Mouse (Mus musculus): ENCODE data around the gene Rac3. TPM values are rescaled to one million over a fixed set of nuclear protein-coding genes. Genes with fewer than 3 reads are reported as not detected.
"Not testable (repeated sequence)": the region's sequence is repeated elsewhere in the genome, so short reads cannot be mapped to it uniquely, and the experiment has no call there.

Gene Rac3
- 9.9 and 12.3 TPM in 2 replicates for polyA plus RNA-seq (2014; fragmentation: Nextera tagmentation; extraction: Ambion mirVana)

DNA sequence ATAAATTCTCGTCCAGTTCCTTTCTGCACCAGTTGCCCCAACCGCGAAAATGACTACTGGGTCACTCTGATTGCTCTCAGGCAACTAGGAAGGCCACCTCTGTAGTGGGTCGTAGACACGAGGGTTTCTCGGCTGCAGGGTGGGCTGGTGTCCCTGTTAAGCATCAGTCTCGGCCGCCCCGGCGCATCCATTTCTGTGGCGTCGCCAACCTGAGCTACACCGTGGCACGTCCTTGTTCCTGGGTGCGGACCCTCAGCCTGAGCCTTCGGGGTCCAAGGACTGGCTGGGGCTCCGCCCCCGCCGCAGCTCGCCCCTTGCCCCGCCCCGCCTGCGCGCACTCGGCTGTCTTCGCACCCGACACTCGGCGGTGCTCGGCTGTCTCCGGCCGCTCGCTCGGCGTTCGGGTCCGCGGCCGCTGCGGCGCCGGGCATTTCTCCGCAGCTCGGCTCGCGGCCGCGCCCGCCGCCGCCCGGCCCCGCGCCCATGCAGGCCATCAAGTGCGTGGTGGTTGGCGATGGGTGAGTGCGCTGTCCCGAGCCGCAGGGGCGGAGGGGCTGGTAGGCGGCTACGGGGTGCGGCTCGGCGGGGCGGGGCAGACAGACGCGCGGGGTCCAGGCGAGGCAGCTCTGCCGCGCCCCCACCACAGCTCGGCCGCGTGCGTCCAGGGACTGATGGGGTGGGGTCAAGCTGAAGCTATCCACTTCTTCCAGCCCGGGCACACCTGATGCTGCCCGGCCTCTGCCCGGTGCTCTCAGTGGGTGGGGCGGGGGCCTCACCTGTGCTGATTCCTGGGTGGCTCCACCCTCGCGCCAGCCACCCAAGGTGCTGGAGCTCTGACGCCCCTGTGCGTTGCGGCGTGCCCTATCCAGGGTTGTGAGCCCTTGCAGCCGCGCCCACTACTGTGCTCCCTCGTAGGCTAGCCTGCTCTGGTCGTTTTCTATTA lies at the start of gene Rac3:
TSS of gene Rac3 (plus strand) at position 347 of the 943 bp plus-strand sequence.
- H3K36me3 ChIP-seq (ENCODE audit: control insufficient read depth, insufficient read depth, low read length), result peaks cover 14% of the 10 kb centered on the region
- peak within 1 kb of the TSS; percentile 97 for H3K4me2 ChIP-seq
- no peaks in the 10 kb centered on the region for H3K9me3 ChIP-seq (ENCODE audit: control insufficient read depth, low read length)
- DNase-seq (ENCODE audit: low spot score, missing footprints) (peak; percentile 98), ATAC-seq (ENCODE audit: low FRiP score) (peak; percentile 90)
- no peak within 1 kb of the TSS for H3K27ac ChIP-seq (ENCODE audit: low read depth, low read length)
- peaks cover 22% of the 10 kb centered on the region; the same call in 1 of the 2 replicates for H3K27me3 ChIP-seq (ENCODE audit: control insufficient read depth, insufficient read depth, low read length)
- peak within 1 kb of the TSS; percentile 77 for H3K9ac ChIP-seq (ENCODE audit: low read length)
- 1% methylated on average over 88 of the region's 90 CpGs for WGBS
- H3K4me3 ChIP-seq (ENCODE audit: low read depth, low read length), result peak within 1 kb of the TSS; percentile 57
- peaks cover 12% of the 10 kb centered on the region for H3K4me1 ChIP-seq (ENCODE audit: control insufficient read depth, insufficient read depth, low read length)

DNA sequence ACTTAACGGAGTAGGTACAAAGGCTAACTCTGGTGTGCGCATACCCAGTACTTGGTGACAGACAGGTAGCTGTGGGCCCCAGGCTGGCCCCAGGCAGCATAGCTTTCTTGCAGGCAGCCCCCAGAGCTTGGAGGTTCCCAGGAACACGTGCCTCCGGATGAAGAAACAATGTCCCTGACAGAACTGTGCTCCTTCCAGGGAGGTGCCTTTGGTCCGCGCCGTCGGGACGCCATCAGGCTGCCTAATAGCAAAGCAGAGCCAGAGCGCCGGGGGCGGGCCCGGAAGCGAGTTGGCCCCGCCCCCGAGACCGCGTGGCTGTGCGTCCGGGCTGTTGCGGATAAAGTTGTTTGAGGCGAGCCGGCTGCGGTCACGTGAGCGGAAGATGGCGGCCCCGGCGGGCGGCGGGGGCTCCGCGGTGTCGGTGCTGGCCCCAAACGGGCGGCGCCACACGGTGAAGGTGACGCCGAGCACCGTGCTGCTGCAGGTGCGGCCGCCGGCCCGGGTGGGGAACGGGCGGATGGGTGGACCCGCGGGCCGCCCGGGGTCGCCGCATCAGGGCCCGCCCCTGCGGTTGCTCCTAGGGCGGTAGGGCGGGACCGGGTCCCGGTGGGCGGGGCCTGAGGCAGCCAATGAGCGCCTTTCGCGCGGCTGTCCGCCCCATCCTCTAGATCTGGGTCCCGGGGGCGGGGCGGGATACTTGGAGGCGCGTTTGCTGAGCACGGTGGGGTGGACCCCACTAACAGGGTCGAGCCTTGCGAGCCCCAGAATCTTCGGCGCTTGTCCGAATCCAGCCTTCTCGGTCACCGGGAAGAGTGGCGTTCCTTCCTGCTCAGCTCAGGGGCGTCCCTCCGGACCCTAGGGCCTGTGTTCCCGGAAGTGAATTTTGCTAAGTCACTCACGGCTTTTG lies 48.3 kb upstream of the Rac3 start, which contains the start of gene Aspscr1:
TSS of gene Aspscr1 (plus strand) at position 287 of the 907 bp plus-strand sequence.
- peak within 1 kb of the TSS; percentile 89 for H3K9ac ChIP-seq (ENCODE audit: low read length)
- no peaks in the 10 kb centered on the region for H3K27me3 ChIP-seq (ENCODE audit: control insufficient read depth, insufficient read depth, low read length)
- WGBS, result 1% methylated on average over 74 of the region's 83 CpGs
- peak within 1 kb of the TSS; percentile 82 for H3K27ac ChIP-seq (ENCODE audit: low read depth, low read length)
- peak within 1 kb of the TSS; percentile 69 for H3K4me3 ChIP-seq (ENCODE audit: low read depth, low read length)
- 0 out of 2 replicates have a peak, but pooled peaks cover 4% of the 10 kb centered on the region for H3K36me3 ChIP-seq (ENCODE audit: control insufficient read depth, insufficient read depth, low read length)
- ATAC-seq (ENCODE audit: low FRiP score) (peak; percentile 96), DNase-seq (ENCODE audit: low spot score, missing footprints) (peak; percentile 100)
- H3K4me1 ChIP-seq (ENCODE audit: control insufficient read depth, insufficient read depth, low read length), result peaks cover 7% of the 10 kb centered on the region; the same call in 1 of the 2 replicates
- H3K9me3 ChIP-seq (ENCODE audit: control insufficient read depth, low read length), result no peaks in the 10 kb centered on the region
- peak within 1 kb of the TSS; percentile 82 for H3K4me2 ChIP-seq

DNA sequence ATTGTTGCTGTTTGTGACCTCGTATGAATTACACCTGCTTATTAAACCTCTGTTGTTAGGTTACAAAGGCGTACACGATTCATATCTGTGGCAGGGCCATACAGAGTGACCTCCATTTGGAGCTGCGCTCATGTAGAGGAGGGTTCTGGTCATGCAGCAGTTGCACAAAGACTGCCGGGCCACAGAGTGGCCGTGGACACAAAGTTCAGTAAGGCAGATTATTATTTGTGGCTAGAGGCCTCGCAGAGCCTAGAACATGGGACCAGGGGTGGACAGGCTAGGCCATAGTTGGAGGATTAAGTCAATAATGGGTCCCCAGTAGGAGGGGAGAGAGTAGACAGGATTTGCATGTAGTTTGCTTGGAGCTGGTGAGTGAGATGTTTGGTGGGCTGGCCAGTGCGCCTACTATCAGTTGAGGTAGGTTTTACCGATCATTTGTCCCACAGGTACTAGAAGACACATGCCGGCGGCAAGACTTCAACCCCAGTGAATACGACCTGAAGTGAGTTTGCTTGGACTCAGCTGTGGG lies 47.6 kb upstream of the Rac3 start:
- 39% methylated on average over 12 of the region's 12 CpGs for WGBS
- DNase-seq (ENCODE audit: low spot score, missing footprints), result no peak
- peak; percentile 48; the same call in 1 of the 2 replicates for ATAC-seq (ENCODE audit: low FRiP score)
- H3K4me1 ChIP-seq (ENCODE audit: control insufficient read depth, insufficient read depth, low read length), result peaks cover 7% of the 10 kb centered on the region; the same call in 1 of the 2 replicates
- H3K27me3 ChIP-seq (ENCODE audit: control insufficient read depth, insufficient read depth, low read length), result no peaks in the 10 kb centered on the region
- H3K9ac ChIP-seq (ENCODE audit: low read length), result peak overlapping the region; percentile 89
- 0 out of 2 replicates have a peak, but pooled peaks cover 6% of the 10 kb centered on the region for H3K36me3 ChIP-seq (ENCODE audit: control insufficient read depth, insufficient read depth, low read length)
- peak overlapping the region; percentile 44 for H3K27ac ChIP-seq (ENCODE audit: low read depth, low read length)
- no peaks in the 10 kb centered on the region for H3K9me3 ChIP-seq (ENCODE audit: control insufficient read depth, low read length)
- peak overlapping the region; percentile 82 for H3K4me2 ChIP-seq
- peak overlapping the region; percentile 69 for H3K4me3 ChIP-seq (ENCODE audit: low read depth, low read length)

DNA sequence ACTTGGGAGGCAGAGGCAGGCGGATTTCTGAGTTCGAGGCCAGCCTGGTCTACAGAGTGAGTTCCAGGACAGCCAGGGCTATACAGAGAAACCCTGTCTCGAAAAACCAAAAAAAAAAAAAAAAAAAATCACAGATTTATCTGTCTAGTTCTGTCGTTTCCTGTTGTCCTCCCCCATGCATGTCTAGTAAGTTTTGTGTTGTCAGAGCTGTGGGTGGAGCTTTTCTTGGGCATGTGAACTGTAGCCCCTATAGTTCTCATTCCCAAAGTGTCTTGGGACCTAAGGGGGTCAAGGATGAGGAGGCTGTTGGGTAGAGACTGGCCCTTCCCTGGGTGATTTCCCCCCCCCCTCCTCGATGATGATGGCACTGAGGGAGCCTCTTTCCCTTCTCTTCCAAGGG lies 45.4 kb upstream of the Rac3 start:
- H3K27me3 ChIP-seq (ENCODE audit: control insufficient read depth, insufficient read depth, low read length); H3K4me1 ChIP-seq (ENCODE audit: control insufficient read depth, insufficient read depth, low read length); H3K36me3 ChIP-seq (ENCODE audit: control insufficient read depth, insufficient read depth, low read length); H3K27ac ChIP-seq (ENCODE audit: low read depth, low read length); DNase-seq (ENCODE audit: low spot score, missing footprints); ATAC-seq (ENCODE audit: low FRiP score); H3K4me2 ChIP-seq; H3K9ac ChIP-seq (ENCODE audit: low read length); H3K9me3 ChIP-seq (ENCODE audit: control insufficient read depth, low read length); H3K4me3 ChIP-seq (ENCODE audit: low read depth, low read length): not testable (repeated sequence)
- WGBS, result 89% methylated on average over 5 of the region's 5 CpGs

DNA sequence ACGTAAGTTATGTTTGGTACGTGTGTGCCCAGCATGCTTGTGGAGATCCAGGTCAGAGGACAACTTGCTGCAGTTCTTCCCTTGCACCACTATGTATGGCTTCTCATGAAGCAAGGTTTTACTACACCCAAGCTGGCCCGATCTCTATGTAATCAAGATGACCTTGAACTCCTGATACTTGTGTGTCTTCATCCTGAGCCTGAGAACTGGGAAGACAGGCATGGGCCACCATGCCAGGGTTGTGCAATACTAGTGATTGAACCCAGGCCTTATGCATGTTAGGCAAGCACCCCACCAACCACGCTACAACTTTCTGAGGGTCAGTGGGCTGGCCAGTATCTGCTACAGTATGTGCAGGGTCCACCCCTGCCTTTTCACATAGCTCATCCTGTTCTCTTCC lies 44.3 kb upstream of the Rac3 start:
- Histone ChIP-seq H3K4me3 (ENCODE audit: low read depth, low read length) (no peak overlapping the region), H3K9ac (ENCODE audit: low read length) (no peak overlapping the region), H3K27me3 (ENCODE audit: control insufficient read depth, insufficient read depth, low read length) (no peaks in the 10 kb centered on the region), H3K27ac (ENCODE audit: low read depth, low read length) (no peak overlapping the region), H3K36me3 (ENCODE audit: control insufficient read depth, insufficient read depth, low read length) (0 out of 2 replicates have a peak, but pooled peaks cover 6% of the 10 kb centered on the region), H3K9me3 (ENCODE audit: control insufficient read depth, low read length) (no peaks in the 10 kb centered on the region), H3K4me1 (ENCODE audit: control insufficient read depth, insufficient read depth, low read length) (peaks cover 7% of the 10 kb centered on the region; the same call in 1 of the 2 replicates), H3K4me2 (no peak overlapping the region)
- 95% methylated on average over 4 of the region's 4 CpGs for WGBS
- ATAC-seq (ENCODE audit: low FRiP score), result no peak
- no peak for DNase-seq (ENCODE audit: low spot score, missing footprints)

DNA sequence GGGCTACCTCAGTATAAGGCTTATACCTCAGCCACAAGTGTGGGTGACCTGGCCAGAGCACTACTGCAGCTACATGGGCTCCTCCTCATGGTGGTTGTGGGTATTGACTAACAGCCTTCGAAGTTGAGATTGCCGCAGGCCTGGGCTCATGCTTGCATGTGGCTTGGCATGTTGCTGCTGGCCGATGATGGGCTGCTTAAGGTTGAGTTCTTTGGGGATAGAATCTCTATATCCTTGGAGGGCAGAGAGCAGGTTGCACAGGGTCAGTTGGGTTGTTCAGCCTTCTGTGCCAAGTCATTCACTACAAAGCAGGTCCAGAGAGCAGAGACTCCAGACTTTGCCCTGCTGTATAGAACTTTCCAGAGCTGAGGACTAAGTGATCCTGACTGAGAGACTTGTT lies 41.4 kb upstream of the Rac3 start:
- Histone ChIP-seq H3K4me2 (no peak overlapping the region), H3K27ac (ENCODE audit: low read depth, low read length) (no peak overlapping the region), H3K9me3 (ENCODE audit: control insufficient read depth, low read length) (no peaks in the 10 kb centered on the region), H3K9ac (ENCODE audit: low read length) (no peak overlapping the region), H3K4me3 (ENCODE audit: low read depth, low read length) (no peak overlapping the region), H3K36me3 (ENCODE audit: control insufficient read depth, insufficient read depth, low read length) (0 out of 2 replicates have a peak, but pooled peaks cover 6% of the 10 kb centered on the region), H3K27me3 (ENCODE audit: control insufficient read depth, insufficient read depth, low read length) (no peaks in the 10 kb centered on the region), H3K4me1 (ENCODE audit: control insufficient read depth, insufficient read depth, low read length) (no peaks in the 10 kb centered on the region)
- 82% methylated on average over 3 of the region's 3 CpGs for WGBS
- ATAC-seq (ENCODE audit: low FRiP score), result no peak
- no peak for DNase-seq (ENCODE audit: low spot score, missing footprints)

DNA sequence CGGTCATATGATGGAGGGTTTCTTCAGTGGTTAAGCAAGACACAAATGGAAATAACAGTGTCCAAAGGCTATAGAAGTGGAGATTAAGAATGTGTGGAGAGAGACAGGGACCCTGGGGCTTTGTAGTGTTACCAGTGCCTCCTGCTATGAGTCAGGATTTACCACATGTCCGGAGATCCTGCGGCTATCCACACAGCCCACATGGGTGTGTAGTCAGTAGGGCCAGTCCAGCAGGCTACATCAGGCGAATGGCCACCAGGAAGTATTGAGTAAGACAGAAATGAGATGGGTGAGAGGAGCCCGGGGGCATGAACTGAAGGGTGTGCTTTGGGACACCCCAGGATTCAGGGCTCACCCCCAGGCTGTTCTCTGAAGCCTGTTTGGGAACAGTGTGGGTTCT lies 38.6 kb upstream of the Rac3 start:
- Histone ChIP-seq H3K27ac (ENCODE audit: low read depth, low read length) (no peak overlapping the region), H3K9me3 (ENCODE audit: control insufficient read depth, low read length) (no peaks in the 10 kb centered on the region), H3K27me3 (ENCODE audit: control insufficient read depth, insufficient read depth, low read length) (no peaks in the 10 kb centered on the region), H3K4me3 (ENCODE audit: low read depth, low read length) (no peak overlapping the region), H3K36me3 (ENCODE audit: control insufficient read depth, insufficient read depth, low read length) (peaks cover 5% of the 10 kb centered on the region; the same call in 1 of the 2 replicates), H3K9ac (ENCODE audit: low read length) (no peak overlapping the region), H3K4me1 (ENCODE audit: control insufficient read depth, insufficient read depth, low read length) (no peaks in the 10 kb centered on the region), H3K4me2 (no peak overlapping the region)
- ATAC-seq (ENCODE audit: low FRiP score) (no peak), DNase-seq (ENCODE audit: low spot score, missing footprints) (no peak)
- WGBS, result 92% methylated on average over 5 of the region's 5 CpGs

DNA sequence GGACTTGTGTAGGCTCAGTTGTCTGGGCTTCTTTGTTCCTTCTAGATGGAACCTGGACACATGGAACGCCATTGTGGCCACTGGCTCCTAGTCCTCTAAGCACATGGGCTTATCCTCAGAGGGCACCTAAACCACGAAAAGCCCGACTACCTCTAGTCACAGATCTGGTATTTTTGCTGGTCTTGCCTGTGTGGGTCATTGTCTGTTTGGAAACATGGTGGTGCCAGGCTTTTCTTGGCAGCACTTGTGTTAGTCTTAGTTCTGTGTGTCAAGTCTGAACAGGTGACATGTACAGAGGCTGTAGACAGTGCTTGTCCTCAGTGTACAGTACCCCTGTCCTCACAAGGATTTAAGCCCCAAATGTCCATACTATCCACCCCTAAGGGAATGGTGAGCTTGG lies 37.7 kb upstream of the Rac3 start:
- WGBS, result 90% methylated on average over 3 of the region's 3 CpGs
- Histone ChIP-seq H3K36me3 (ENCODE audit: control insufficient read depth, insufficient read depth, low read length) (no peaks in the 10 kb centered on the region; the same call in 1 of the 2 replicates), H3K4me1 (ENCODE audit: control insufficient read depth, insufficient read depth, low read length) (no peaks in the 10 kb centered on the region), H3K4me2 (no peak overlapping the region), H3K9me3 (ENCODE audit: control insufficient read depth, low read length) (no peaks in the 10 kb centered on the region), H3K4me3 (ENCODE audit: low read depth, low read length) (no peak overlapping the region), H3K9ac (ENCODE audit: low read length) (no peak overlapping the region), H3K27me3 (ENCODE audit: control insufficient read depth, insufficient read depth, low read length) (no peaks in the 10 kb centered on the region), H3K27ac (ENCODE audit: low read depth, low read length) (no peak overlapping the region)
- no peak for ATAC-seq (ENCODE audit: low FRiP score)
- no peak for DNase-seq (ENCODE audit: low spot score, missing footprints)
